Comparison of ENCODE assay signal across 12 mouse cellular contexts in genomic region chr17:32785656-32786055, GRCm38 (mm10). TPM values are rescaled to one million over a fixed set of nuclear protein-coding genes. Genes with fewer than 3 reads are reported as not detected.
A peak's percentile ranks its signal among the peaks of the same experiment; 100 is the strongest.
DNase-seq lines count a peak whose midpoint lies in the region; ATAC-seq and TF ChIP-seq lines count a peak whose summit lies in the region.
"Had no signal": no experiment of that assay in that cellular context is flagged by ENCODE, and none has a peak within 500 bp of the region (broad histone marks: within the 10 kb centered on the region; RNA-seq: fewer than 3 reads in every experiment).

No protein-coding gene starts in this region.

- H3K9ac ChIP-seq in liver, adult 2 months (ENCODE audit: low read depth, low read length) = 0 out of 2 replicates have a peak overlapping the region, but pooled peaks have one; percentile 4
- H3K9ac ChIP-seq in liver, postnatal 0 days (replicated peaks) = no peak overlapping the region
- 0 out of 2 replicates have a peak overlapping the region, but pooled peaks have one; percentile 30 for H3K9ac ChIP-seq in hindbrain, embryonic 13.5 days
- no peak overlapping the region for H3K9ac ChIP-seq in neural tube, embryonic 13.5 days
- H3K9ac ChIP-seq: limb, embryonic 15.5 days had no signal

- no peak for ATAC-seq in liver, postnatal 0 days
- ATAC-seq in hindbrain, embryonic 13.5 days (ENCODE audit: low FRiP score) = no peak
- ATAC-seq in neural tube, embryonic 13.5 days (ENCODE audit: low read depth) = no peak

- H3K4me3 ChIP-seq in liver, adult 2 months (ENCODE audit: insufficient read depth, low read depth, low read length) = no peak overlapping the region
- H3K4me3 ChIP-seq in liver, postnatal 0 days (ENCODE audit: low read depth, low read length) = no peak overlapping the region
- H3K4me3 ChIP-seq in hindbrain, embryonic 13.5 days = no peak overlapping the region
- no peak overlapping the region for H3K4me3 ChIP-seq in neural tube, embryonic 13.5 days

- peaks cover 33% of the 10 kb centered on the region for H3K36me3 ChIP-seq in liver, adult 2 months (ENCODE audit: control insufficient read depth, insufficient read depth, low read length)
- H3K36me3 ChIP-seq in liver, postnatal 0 days (replicated peaks; ENCODE audit: insufficient read depth, low read length) = peaks cover 33% of the 10 kb centered on the region
- peaks cover 27% of the 10 kb centered on the region for H3K36me3 ChIP-seq in hindbrain, embryonic 13.5 days
- H3K36me3 ChIP-seq in neural tube, embryonic 13.5 days = peaks cover 24% of the 10 kb centered on the region

- WGBS in liver, adult 2 months = 76% methylated on average over 3 of the region's 3 CpGs
- WGBS in liver, postnatal 0 days (ENCODE audit: insufficient replicate concordance) = 87% methylated on average over 3 of the region's 3 CpGs
- 91% methylated on average over 3 of the region's 3 CpGs for WGBS in hindbrain, embryonic 13.5 days
- 95% methylated on average over 3 of the region's 3 CpGs for WGBS in neural tube, embryonic 13.5 days

- peaks cover 15% of the 10 kb centered on the region for H3K4me1 ChIP-seq in liver, adult 2 months (ENCODE audit: control insufficient read depth, insufficient read depth, low read length)
- H3K4me1 ChIP-seq in liver, postnatal 0 days (ENCODE audit: insufficient read depth) = peaks cover 18% of the 10 kb centered on the region
- H3K4me1 ChIP-seq in hindbrain, embryonic 13.5 days (replicated peaks) = peaks cover 26% of the 10 kb centered on the region
- H3K4me1 ChIP-seq in neural tube, embryonic 13.5 days (replicated peaks) = peaks cover 29% of the 10 kb centered on the region

- no peak overlapping the region for H3K4me2 ChIP-seq in liver, postnatal 0 days (ENCODE audit: low read depth, low read length)
- H3K4me2 ChIP-seq in hindbrain, embryonic 13.5 days = peak overlapping the region; percentile 20
- 0 out of 2 replicates have a peak overlapping the region, but pooled peaks have one; percentile 9 for H3K4me2 ChIP-seq in neural tube, embryonic 13.5 days

- H3K79me2 ChIP-seq in liver, adult 2 months (ENCODE audit: control insufficient read depth, insufficient read depth, low read length) = peaks cover 35% of the 10 kb centered on the region; the same call in 1 of the 2 replicates

- TF ChIP-seq EP300 in liver, postnatal 0 days (IDR thresholded peaks at IDR 0.05; ENCODE audit: low read depth) = no peak

- H3K27ac ChIP-seq in liver, adult 2 months (replicated peaks; ENCODE audit: insufficient read depth, low read depth, low read length) = no peak overlapping the region
- no peak overlapping the region for H3K27ac ChIP-seq in liver, postnatal 0 days (ENCODE audit: low read depth)
- no peak overlapping the region for H3K27ac ChIP-seq in hindbrain, embryonic 13.5 days
- no peak overlapping the region for H3K27ac ChIP-seq in neural tube, embryonic 13.5 days (replicated peaks)
- H3K27ac ChIP-seq: limb, embryonic 15.5 days had no signal

- DNase-seq in gastrocnemius, adult 8-10 months (ENCODE audit: low spot score in 2 of 2) = peak; percentile 16 to 27
- no peak for DNase-seq in gastrocnemius, postnatal 10 days
- peak; percentile 30 for DNase-seq in liver, adult 2 months (ENCODE audit: extremely low read depth, low read depth, low spot score)
- no peak for DNase-seq in liver, postnatal 0 days
- no peak for DNase-seq in cerebellum, postnatal 14 days
- DNase-seq in thymus, postnatal 4 days = no peak
- DNase-seq: cerebellum, adult 9-10 months had no signal

- no peak for TF ChIP-seq CTCF in liver, adult 2 months (IDR thresholded peaks at IDR 0.05; ENCODE audit: low read depth, low read length)
- no peak for TF ChIP-seq CTCF in liver, postnatal 0 days (IDR thresholded peaks at IDR 0.05; ENCODE audit: low read depth)

- H3K9me3 ChIP-seq in liver, postnatal 0 days (ENCODE audit: low read length) = no peaks in the 10 kb centered on the region
- no peaks in the 10 kb centered on the region for H3K9me3 ChIP-seq in hindbrain, embryonic 13.5 days
- H3K9me3 ChIP-seq in neural tube, embryonic 13.5 days = 0 out of 2 replicates have a peak, but pooled peaks cover 5% of the 10 kb centered on the region
- H3K9me3 ChIP-seq: limb, embryonic 15.5 days had no signal

- no peak for TF ChIP-seq POLR2A in liver, adult 2 months (IDR thresholded peaks at IDR 0.05; ENCODE audit: extremely low read depth, insufficient read depth, low read length)

- no peaks in the 10 kb centered on the region for H3K27me3 ChIP-seq in liver, adult 2 months (ENCODE audit: control insufficient read depth, insufficient read depth, low read length)
- H3K27me3 ChIP-seq in liver, postnatal 0 days (ENCODE audit: insufficient read depth, low read length) = no peaks in the 10 kb centered on the region
- H3K27me3 ChIP-seq in hindbrain, embryonic 13.5 days = no peaks in the 10 kb centered on the region
- no peaks in the 10 kb centered on the region for H3K27me3 ChIP-seq in neural tube, embryonic 13.5 days
- H3K27me3 ChIP-seq: limb, embryonic 15.5 days had no signal

RNA-seq across cellular contexts. Expression of gene Zfp871, which starts 2.4 kb away (rescaled TPM):
- total RNA-seq in gastrocnemius, adult 8-10 months (2022) = 10 to 100 TPM; 20.6 to 27.2 (median 22.8) TPM
- 10 to 100 TPM; 30.6 to 36.4 TPM for total RNA-seq in gastrocnemius, postnatal 10 days (2021)
- total RNA-seq in liver, adult 2 months (2014; rRNA removed) = 33.0 and 40.9 TPM in 2 replicates
- polyA plus RNA-seq in liver, adult 2 months (2012; rRNA removed) = 6.7 and 8.1 TPM in 2 replicates
- 8.2 and 11.0 TPM in 2 replicates for polyA plus RNA-seq in liver, postnatal 0 days (2015; fragmentation: Nextera tagmentation; extraction: Ambion mirVana)
- polyA plus RNA-seq in hindbrain, embryonic 13.5 days (2015; fragmentation: Nextera tagmentation; extraction: Ambion mirVana) = 43.7 and 46.1 TPM in 2 replicates
- polyA plus RNA-seq in neural tube, embryonic 13.5 days (2015; fragmentation: Nextera tagmentation; extraction: Ambion mirVana) = 24.3 and 28.1 TPM in 2 replicates

RNA-seq across cellular contexts. Expression of gene Zfp811, which starts 24.1 kb away (rescaled TPM):
- under 1 TPM in 3 of 4 experiments, not detected in 1; 0.13 to 0.24 (median 0.22) TPM for total RNA-seq in gastrocnemius, adult 8-10 months (2022)
- total RNA-seq in gastrocnemius, postnatal 10 days (2021) = under 1 TPM; 0.77 to 0.87 TPM
- 0.07 and 0.09 TPM in 2 replicates for total RNA-seq in liver, adult 2 months (2014; rRNA removed)
- not detected in 2 replicates for polyA plus RNA-seq in liver, adult 2 months (2012; rRNA removed)
- 0.02 TPM in 1 of 2 replicates, not detected in the other for polyA plus RNA-seq in liver, postnatal 0 days (2015; fragmentation: Nextera tagmentation; extraction: Ambion mirVana)
- 63.9 and 71.5 TPM in 2 replicates for polyA plus RNA-seq in hindbrain, embryonic 13.5 days (2015; fragmentation: Nextera tagmentation; extraction: Ambion mirVana)
- polyA plus RNA-seq in neural tube, embryonic 13.5 days (2015; fragmentation: Nextera tagmentation; extraction: Ambion mirVana) = 48.7 and 55.0 TPM in 2 replicates
- total RNA-seq: monocyte, adult 5-6 weeks had no signal
- polyA plus RNA-seq: erythroblast, embryonic 14.5 days had no signal

RNA-seq across cellular contexts. Expression of gene Zfp799, which starts 44.4 kb away (rescaled TPM):
- 10 to 100 TPM in 1 of 4 experiments, 1 to 10 TPM in 3; 5.6 to 11.0 (median 7.9) TPM for total RNA-seq in gastrocnemius, adult 8-10 months (2022)
- 10 to 100 TPM in 1 of 2 experiments, 1 to 10 TPM in 1; 7.0 to 10.9 TPM for total RNA-seq in gastrocnemius, postnatal 10 days (2021)
- 3.8 TPM in 2 replicates for total RNA-seq in liver, adult 2 months (2014; rRNA removed)
- polyA plus RNA-seq in liver, adult 2 months (2012; rRNA removed) = 1.2 and 3.2 TPM in 2 replicates
- 1.6 and 2.0 TPM in 2 replicates for polyA plus RNA-seq in liver, postnatal 0 days (2015; fragmentation: Nextera tagmentation; extraction: Ambion mirVana)
- 20.1 and 22.2 TPM in 2 replicates for polyA plus RNA-seq in hindbrain, embryonic 13.5 days (2015; fragmentation: Nextera tagmentation; extraction: Ambion mirVana)
- 18.4 and 18.8 TPM in 2 replicates for polyA plus RNA-seq in neural tube, embryonic 13.5 days (2015; fragmentation: Nextera tagmentation; extraction: Ambion mirVana)
- polyA plus RNA-seq: erythroblast, embryonic 14.5 days had no signal

Comparison
In these comparisons a context has a peak if more than half of its experiments do, and no peak if none do; other contexts are left out.
1. DNase-seq: peak in gastrocnemius, adult 8-10 months (2 of 2) and liver, adult 2 months (single experiment); none in gastrocnemius, postnatal 10 days (single experiment), liver, postnatal 0 days (single experiment), cerebellum, postnatal 14 days (0 of 2) and thymus, postnatal 4 days (single experiment).
2. H3K9ac ChIP-seq: peak in liver, adult 2 months (single experiment) and hindbrain, embryonic 13.5 days (single experiment); none in liver, postnatal 0 days (single experiment) and neural tube, embryonic 13.5 days (single experiment).
3. RNA of gene Zfp811, which starts 24.1 kb away (polyA plus RNA-seq): 63.9 to 71.5 TPM in hindbrain, embryonic 13.5 days and 48.7 to 55.0 TPM in neural tube, embryonic 13.5 days; 0.02 TPM in liver, postnatal 0 days and not detected in liver, adult 2 months; every median in the first group is over 10 times any median in the second.